Mouse (Mus musculus): ENCODE measurements around the gene Ptpre. TPM values are rescaled to one million over a fixed set of nuclear protein-coding genes. Genes with fewer than 3 reads are reported as not detected.

The Ptpre gene
- polyA plus RNA-seq, 1 experiment from 2014 or later = 0.75 TPM

DNA sequence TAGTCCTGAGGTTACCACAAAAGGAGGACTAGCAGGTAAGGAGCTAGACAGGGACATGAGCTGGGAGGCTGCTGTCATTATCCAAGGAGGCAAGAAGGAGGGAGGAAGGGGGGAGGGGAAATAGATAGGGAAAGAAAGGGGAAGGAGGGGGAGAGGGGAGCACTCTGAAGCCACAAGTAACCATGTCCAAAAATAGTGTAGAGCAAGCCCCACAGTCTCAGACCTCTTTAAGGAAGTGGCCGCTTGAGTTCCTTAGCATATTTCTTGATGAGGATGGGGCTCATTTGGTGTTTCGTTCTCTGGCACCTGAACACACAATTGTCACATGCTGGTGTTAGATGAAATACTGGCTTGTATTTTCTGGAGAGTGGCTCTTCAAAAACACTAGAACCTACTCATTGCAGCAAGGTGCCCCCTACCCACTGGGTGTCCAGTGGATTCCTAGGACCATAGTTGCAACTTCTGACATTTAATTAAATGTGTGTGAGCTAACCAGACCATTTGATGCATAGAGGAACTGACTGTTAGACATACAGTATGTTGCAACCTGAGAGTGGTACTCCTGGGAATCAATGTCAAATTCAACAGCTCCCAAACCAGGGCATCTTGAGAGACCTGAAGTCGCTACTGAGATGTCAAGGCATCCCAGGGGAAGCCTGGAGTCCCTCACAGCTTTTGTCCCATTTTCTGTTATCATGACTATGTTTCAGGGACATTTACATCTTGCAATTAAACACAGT is 19.6 kb downstream of the Ptpre start:
- Histone ChIP-seq H3K27me3 (ENCODE audit: control insufficient read depth, insufficient read depth, low read length) (no peaks in the 10 kb centered on the region), H3K4me1 (ENCODE audit: control insufficient read depth, insufficient read depth, low read length) (no peaks in the 10 kb centered on the region), H3K9me3 (ENCODE audit: control insufficient read depth, low read length) (no peaks in the 10 kb centered on the region), H3K4me2 (ENCODE audit: low read depth, severe bottlenecking) (no peak overlapping the region), H3K9ac (ENCODE audit: low read length) (no peak overlapping the region), H3K36me3 (ENCODE audit: control insufficient read depth, insufficient read depth, low read length) (no peaks in the 10 kb centered on the region), H3K27ac (replicated peaks; ENCODE audit: low read depth, low read length) (no peak overlapping the region), H3K4me3 (ENCODE audit: low read depth, low read length) (no peak overlapping the region)
- DNase-seq (ENCODE audit: low spot score) (no peak), ATAC-seq (ENCODE audit: insufficient number of reproducible peaks, low FRiP score, low TSS enrichment, low read depth) (no peak)
- WGBS = 92% methylated on average over 3 of the region's 3 CpGs

DNA sequence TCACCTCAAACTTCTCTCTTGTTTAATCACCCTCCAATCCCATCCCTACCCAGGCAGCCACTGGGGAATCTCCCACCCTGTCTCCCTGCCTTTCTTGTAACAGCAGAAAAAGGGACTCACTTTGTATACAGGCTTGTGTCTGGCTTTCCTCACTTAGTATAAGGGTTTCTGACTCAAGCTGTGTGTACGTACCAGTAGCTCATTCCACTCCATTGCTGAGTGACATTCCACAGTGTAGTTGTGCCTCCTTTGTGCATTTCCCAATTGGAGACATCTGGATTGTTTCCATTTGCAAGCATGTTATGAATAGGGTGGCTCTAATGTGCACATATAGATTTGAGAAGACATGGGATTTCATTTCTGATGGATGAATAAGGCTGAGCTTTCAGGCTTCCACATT is 23.0 kb downstream of the Ptpre start:
- no peaks in the 10 kb centered on the region for H3K9me3 ChIP-seq (ENCODE audit: control insufficient read depth, low read length)
- no peak overlapping the region for H3K27ac ChIP-seq (replicated peaks; ENCODE audit: low read depth, low read length)
- ATAC-seq (ENCODE audit: insufficient number of reproducible peaks, low FRiP score, low TSS enrichment, low read depth) (no peak), DNase-seq (ENCODE audit: low spot score) (no peak)
- no peak overlapping the region for H3K9ac ChIP-seq (ENCODE audit: low read length)
- 58% methylated on average over 1 of the region's 1 CpGs for WGBS
- H3K4me3 ChIP-seq (ENCODE audit: low read depth, low read length) = no peak overlapping the region
- H3K4me1 ChIP-seq (ENCODE audit: control insufficient read depth, insufficient read depth, low read length) = no peaks in the 10 kb centered on the region
- H3K27me3 ChIP-seq (ENCODE audit: control insufficient read depth, insufficient read depth, low read length) = no peaks in the 10 kb centered on the region
- no peaks in the 10 kb centered on the region for H3K36me3 ChIP-seq (ENCODE audit: control insufficient read depth, insufficient read depth, low read length)
- H3K4me2 ChIP-seq (ENCODE audit: low read depth, severe bottlenecking) = no peak overlapping the region

DNA sequence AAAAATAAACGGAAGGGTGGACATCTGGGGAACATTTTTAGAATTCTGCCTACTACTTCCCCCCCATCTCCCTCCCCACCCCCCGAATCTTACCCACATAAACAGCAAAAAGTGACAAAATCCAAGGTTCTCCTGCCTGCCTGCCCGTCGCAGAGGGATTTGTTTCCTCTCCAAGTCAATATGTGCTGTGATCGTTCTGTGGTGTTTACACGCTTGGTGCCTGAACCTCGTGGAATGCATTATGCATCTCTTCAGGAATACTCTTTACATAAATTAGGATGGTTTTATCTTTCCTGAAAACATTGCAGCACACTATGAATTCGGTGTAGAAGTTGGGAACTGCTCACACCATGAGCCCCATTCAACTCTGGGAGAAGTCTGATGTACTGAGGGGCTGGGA is 26.7 kb downstream of the Ptpre start:
- Histone ChIP-seq H3K9ac (ENCODE audit: low read length) (no peak overlapping the region), H3K4me1 (ENCODE audit: control insufficient read depth, insufficient read depth, low read length) (no peaks in the 10 kb centered on the region), H3K27ac (replicated peaks; ENCODE audit: low read depth, low read length) (no peak overlapping the region), H3K9me3 (ENCODE audit: control insufficient read depth, low read length) (no peaks in the 10 kb centered on the region), H3K27me3 (ENCODE audit: control insufficient read depth, insufficient read depth, low read length) (no peaks in the 10 kb centered on the region), H3K36me3 (ENCODE audit: control insufficient read depth, insufficient read depth, low read length) (no peaks in the 10 kb centered on the region), H3K4me2 (ENCODE audit: low read depth, severe bottlenecking) (no peak overlapping the region), H3K4me3 (ENCODE audit: low read depth, low read length) (no peak overlapping the region)
- WGBS = 77% methylated on average over 8 of the region's 8 CpGs
- no peak for ATAC-seq (ENCODE audit: insufficient number of reproducible peaks, low FRiP score, low TSS enrichment, low read depth)
- DNase-seq (ENCODE audit: low spot score) = no peak

DNA sequence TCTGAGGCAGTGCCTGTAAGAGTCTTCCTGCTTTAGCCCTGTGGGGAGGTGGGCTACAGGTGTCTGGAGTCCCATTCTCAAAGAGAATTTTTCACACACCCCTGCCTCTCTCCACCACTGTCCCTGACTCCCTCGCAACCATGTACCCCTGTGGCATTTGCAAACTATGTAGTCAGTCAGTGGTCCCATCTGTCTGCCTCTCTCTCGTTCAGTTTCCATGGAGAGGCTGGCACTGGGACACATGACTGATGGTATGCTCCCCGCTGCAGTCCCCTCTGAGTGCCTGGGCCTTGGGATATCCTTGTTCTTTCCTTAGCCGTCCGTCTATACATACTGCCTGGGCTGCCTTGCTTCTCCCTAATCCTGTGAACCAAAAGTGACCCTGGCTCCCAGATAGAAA is 28.7 kb downstream of the Ptpre start:
- H3K36me3 ChIP-seq (ENCODE audit: control insufficient read depth, insufficient read depth, low read length) = no peaks in the 10 kb centered on the region
- no peak overlapping the region for H3K27ac ChIP-seq (replicated peaks; ENCODE audit: low read depth, low read length)
- H3K4me1 ChIP-seq (ENCODE audit: control insufficient read depth, insufficient read depth, low read length) = no peaks in the 10 kb centered on the region
- H3K9ac ChIP-seq (ENCODE audit: low read length) = no peak overlapping the region
- H3K9me3 ChIP-seq (ENCODE audit: control insufficient read depth, low read length) = no peaks in the 10 kb centered on the region
- ATAC-seq (ENCODE audit: insufficient number of reproducible peaks, low FRiP score, low TSS enrichment, low read depth) (no peak), DNase-seq (ENCODE audit: low spot score) (no peak)
- H3K4me2 ChIP-seq (ENCODE audit: low read depth, severe bottlenecking) = no peak overlapping the region
- H3K4me3 ChIP-seq (ENCODE audit: low read depth, low read length) = no peak overlapping the region
- 87% methylated on average over 5 of the region's 5 CpGs for WGBS
- H3K27me3 ChIP-seq (ENCODE audit: control insufficient read depth, insufficient read depth, low read length) = no peaks in the 10 kb centered on the region

DNA sequence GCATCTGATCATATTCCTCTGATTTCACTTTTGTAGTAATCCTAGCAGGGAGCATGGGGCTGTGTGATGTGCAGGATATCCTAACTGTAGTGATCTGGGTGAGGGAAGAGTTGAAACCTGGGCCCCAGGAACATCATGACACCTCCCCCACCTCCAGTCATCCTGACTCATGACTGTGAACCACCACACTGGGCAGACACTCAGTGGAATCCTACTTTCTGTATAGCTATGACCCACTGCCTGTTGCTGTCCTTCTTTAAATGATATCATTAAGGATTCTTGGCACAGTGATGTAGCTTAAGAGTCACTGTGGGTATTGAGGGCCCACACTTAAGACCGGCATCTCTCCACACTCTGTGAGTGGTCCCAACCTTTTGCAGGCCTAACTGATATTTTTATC is 30.3 kb downstream of the Ptpre start:
- H3K4me3 ChIP-seq (ENCODE audit: low read depth, low read length) = no peak overlapping the region
- WGBS = 89% methylated on average over 1 of the region's 1 CpGs
- H3K36me3 ChIP-seq (ENCODE audit: control insufficient read depth, insufficient read depth, low read length) = no peaks in the 10 kb centered on the region
- no peak overlapping the region for H3K9ac ChIP-seq (ENCODE audit: low read length)
- no peaks in the 10 kb centered on the region for H3K27me3 ChIP-seq (ENCODE audit: control insufficient read depth, insufficient read depth, low read length)
- peaks cover 5% of the 10 kb centered on the region; the same call in 1 of the 2 replicates for H3K4me1 ChIP-seq (ENCODE audit: control insufficient read depth, insufficient read depth, low read length)
- H3K9me3 ChIP-seq (ENCODE audit: control insufficient read depth, low read length) = no peaks in the 10 kb centered on the region
- ATAC-seq (ENCODE audit: insufficient number of reproducible peaks, low FRiP score, low TSS enrichment, low read depth) (no peak), DNase-seq (ENCODE audit: low spot score) (no peak)
- H3K4me2 ChIP-seq (ENCODE audit: low read depth, severe bottlenecking) = no peak overlapping the region
- no peak overlapping the region for H3K27ac ChIP-seq (replicated peaks; ENCODE audit: low read depth, low read length)

DNA sequence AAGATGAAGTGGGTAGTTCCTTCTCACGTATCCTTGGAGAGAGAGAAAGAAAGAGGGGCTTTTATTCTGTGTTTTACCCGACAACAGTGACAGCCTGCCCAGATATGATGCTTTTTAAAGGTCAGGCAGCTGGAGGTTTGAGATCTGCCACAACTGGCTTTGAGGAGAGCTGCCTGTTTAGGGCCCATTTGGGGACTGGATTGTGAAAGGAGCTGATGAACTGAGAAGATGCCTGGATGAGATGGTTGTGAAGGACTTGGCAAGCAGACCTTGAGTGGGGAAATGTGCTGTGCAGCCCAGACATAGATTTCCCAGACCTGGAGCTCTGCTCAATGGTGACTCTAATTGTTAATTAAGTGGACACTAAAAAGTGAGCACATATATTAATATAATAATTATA is 31.3 kb downstream of the Ptpre start:
- no peaks in the 10 kb centered on the region for H3K9me3 ChIP-seq (ENCODE audit: control insufficient read depth, low read length)
- peaks cover 5% of the 10 kb centered on the region; the same call in 1 of the 2 replicates for H3K4me1 ChIP-seq (ENCODE audit: control insufficient read depth, insufficient read depth, low read length)
- H3K4me2 ChIP-seq (ENCODE audit: low read depth, severe bottlenecking) = no peak overlapping the region
- ATAC-seq (ENCODE audit: insufficient number of reproducible peaks, low FRiP score, low TSS enrichment, low read depth) (no peak), DNase-seq (ENCODE audit: low spot score) (no peak)
- no peaks in the 10 kb centered on the region for H3K27me3 ChIP-seq (ENCODE audit: control insufficient read depth, insufficient read depth, low read length)
- WGBS = 84% methylated on average over 2 of the region's 2 CpGs
- no peaks in the 10 kb centered on the region for H3K36me3 ChIP-seq (ENCODE audit: control insufficient read depth, insufficient read depth, low read length)
- no peak overlapping the region for H3K4me3 ChIP-seq (ENCODE audit: low read depth, low read length)
- H3K27ac ChIP-seq (replicated peaks; ENCODE audit: low read depth, low read length) = no peak overlapping the region
- H3K9ac ChIP-seq (ENCODE audit: low read length) = no peak overlapping the region

DNA sequence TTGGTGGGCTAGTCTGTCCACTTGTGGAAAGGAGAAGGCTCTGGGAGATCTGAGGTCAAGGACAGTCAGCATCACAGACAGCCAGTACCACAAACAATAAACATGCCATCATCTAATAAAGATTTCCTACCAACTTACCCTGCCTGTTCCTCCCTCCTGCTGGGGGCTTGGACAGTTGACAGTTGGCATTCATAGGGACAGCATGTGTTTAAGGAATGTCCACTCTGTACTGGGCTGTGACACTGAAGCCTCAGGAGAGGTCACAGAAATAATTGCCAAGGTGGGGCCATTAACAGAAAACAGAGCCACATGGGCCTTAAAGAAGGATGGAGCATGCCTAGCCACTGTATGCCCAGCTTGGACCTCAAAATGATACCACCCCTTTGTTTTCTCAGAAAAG is 34.1 kb downstream of the Ptpre start:
- H3K36me3 ChIP-seq (ENCODE audit: control insufficient read depth, insufficient read depth, low read length) = no peaks in the 10 kb centered on the region
- H3K9me3 ChIP-seq (ENCODE audit: control insufficient read depth, low read length) = no peaks in the 10 kb centered on the region
- H3K4me3 ChIP-seq (ENCODE audit: low read depth, low read length) = no peak overlapping the region
- ATAC-seq (ENCODE audit: insufficient number of reproducible peaks, low FRiP score, low TSS enrichment, low read depth) = no peak
- no peak overlapping the region for H3K9ac ChIP-seq (ENCODE audit: low read length)
- H3K27ac ChIP-seq (replicated peaks; ENCODE audit: low read depth, low read length) = no peak overlapping the region
- peaks cover 5% of the 10 kb centered on the region; the same call in 1 of the 2 replicates for H3K4me1 ChIP-seq (ENCODE audit: control insufficient read depth, insufficient read depth, low read length)
- no peak for DNase-seq (ENCODE audit: low spot score)
- no peaks in the 10 kb centered on the region for H3K27me3 ChIP-seq (ENCODE audit: control insufficient read depth, insufficient read depth, low read length)
- no peak overlapping the region for H3K4me2 ChIP-seq (ENCODE audit: low read depth, severe bottlenecking)

DNA sequence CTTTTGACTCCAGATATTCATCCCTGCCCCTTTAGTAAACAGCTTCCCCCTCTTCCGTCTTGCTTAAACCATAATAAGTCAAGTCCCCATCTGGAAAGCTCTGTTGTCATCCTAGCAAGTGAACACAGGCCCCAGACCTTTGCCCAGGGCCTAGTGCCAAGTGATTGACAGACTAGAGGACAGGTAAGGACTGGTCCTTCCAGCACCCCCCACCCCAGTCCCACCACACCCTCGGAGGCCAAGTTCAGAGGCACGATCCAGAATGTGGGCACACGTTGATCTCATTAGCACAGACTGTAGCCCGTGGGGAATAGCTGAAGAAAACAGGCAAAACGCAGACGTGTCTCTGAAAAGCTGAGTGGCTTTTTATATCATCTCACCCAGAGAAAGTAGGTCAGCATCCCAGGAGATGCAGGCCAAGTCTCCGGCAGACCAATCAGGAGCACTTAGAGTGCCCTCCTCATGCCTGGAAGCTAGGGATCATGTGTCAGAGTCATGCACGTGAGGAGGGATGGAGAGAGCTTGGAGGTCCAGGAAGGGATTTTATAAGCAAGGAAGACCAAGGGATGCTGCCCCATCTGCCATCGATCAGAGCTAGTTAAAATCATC is 34.8 kb downstream of the Ptpre start:
- no peak for ATAC-seq (ENCODE audit: insufficient number of reproducible peaks, low FRiP score, low TSS enrichment, low read depth)
- no peak overlapping the region for H3K27ac ChIP-seq (replicated peaks; ENCODE audit: low read depth, low read length)
- no peak overlapping the region for H3K4me3 ChIP-seq (ENCODE audit: low read depth, low read length)
- DNase-seq (ENCODE audit: low spot score) = peak; percentile 28
- no peak overlapping the region for H3K4me2 ChIP-seq (ENCODE audit: low read depth, severe bottlenecking)
- H3K9ac ChIP-seq (ENCODE audit: low read length) = no peak overlapping the region
- H3K4me1 ChIP-seq (ENCODE audit: control insufficient read depth, insufficient read depth, low read length) = peaks cover 5% of the 10 kb centered on the region; the same call in 1 of the 2 replicates
- H3K9me3 ChIP-seq (ENCODE audit: control insufficient read depth, low read length) = no peaks in the 10 kb centered on the region
- no peaks in the 10 kb centered on the region for H3K27me3 ChIP-seq (ENCODE audit: control insufficient read depth, insufficient read depth, low read length)
- 31% methylated on average over 10 of the region's 10 CpGs for WGBS
- H3K36me3 ChIP-seq (ENCODE audit: control insufficient read depth, insufficient read depth, low read length) = no peaks in the 10 kb centered on the region
